Mouse (Mus musculus) gastrocnemius, adult 18-20 months (tissue): ENCODE measurements around the gene Ppp5c. TPM values are rescaled to one million over a fixed set of nuclear protein-coding genes. Genes with fewer than 3 reads are reported as not detected.

Experiments
- DNase-seq: peaks from one replicate; pipeline ENCODE4 v3.0.0; 2021; ENCODE audit warnings: low spot score
- total RNA-seq, 2 experiments: library from RNA; stranded (reverse); gene quantifications; 2 replicates each; pipeline ENCODE4 v1.2.3; 2021

Ppp5c gene
- total RNA-seq, 2 experiments from 2014 or later: 62.4 to 63.0 TPM

- peak; percentile 44 for DNase-seq
These were observed 39.3 kb downstream of the Ppp5c start for GRCm38 (mm10) chr7:16988405-16988804.

- DNase-seq: no peak
These were observed 40.1 kb downstream of the Ppp5c start for GRCm38 (mm10) chr7:16987541-16988149.

- DNase-seq: no peak
These were observed 44.7 kb downstream of the Ppp5c start, which contains the start of gene Gm42372 for GRCm38 (mm10) chr7:16982859-16983568. Gene Gm42372 (plus strand): TSS chr7:16983086.

GRCm38 (mm10) chr7:16980348-16980747, 47.4 kb downstream of the Ppp5c start:
- no peak for DNase-seq

- no peak for DNase-seq
These were observed 49.1 kb downstream of the Ppp5c start for GRCm38 (mm10) chr7:16978593-16978992.

- no peak for DNase-seq
These were observed 49.6 kb downstream of the Ppp5c start for GRCm38 (mm10) chr7:16978173-16978572.

- no peak for DNase-seq
These were observed 51.4 kb downstream of the Ppp5c start for GRCm38 (mm10) chr7:16976298-16976697.

- DNase-seq: peak; percentile 79
These were observed 53.7 kb downstream of the Ppp5c start for GRCm38 (mm10) chr7:16974018-16974417.

- DNase-seq: no peak
These were observed 56.6 kb downstream of the Ppp5c start for GRCm38 (mm10) chr7:16971160-16971559.

- no peak for DNase-seq
These were observed 59.3 kb downstream of the Ppp5c start for GRCm38 (mm10) chr7:16968414-16968813.

GRCm38 (mm10) chr7:16961678-16962077, 66.0 kb downstream of the Ppp5c start:
- no peak for DNase-seq

- no peak for DNase-seq
These were observed 68.1 kb downstream of the Ppp5c start, which contains the start of gene Pnmal1 for GRCm38 (mm10) chr7:16959539-16960187. Gene Pnmal1 (plus strand): TSS chr7:16959679.

- no peak for DNase-seq
These were observed 71.1 kb downstream of the Ppp5c start for GRCm38 (mm10) chr7:16956410-16957265.

GRCm38 (mm10) chr7:16955712-16956111, 72.0 kb downstream of the Ppp5c start:
- no peak for DNase-seq

Other genes with a start within 250 kb of the Ppp5c start
- gene Slc1a5, start 246.6 kb downstream of the Ppp5c start, total RNA-seq: 10 to 100 TPM; 14.0 to 14.3 TPM
- gene Strn4, start 212.0 kb downstream of the Ppp5c start, total RNA-seq: 10 to 100 TPM in 1 of 2 experiments, 1 to 10 TPM in 1; 9.8 to 13.6 TPM
- 10 to 100 TPM; 51.7 to 58.0 TPM for gene Fkrp, start 211.2 kb downstream of the Ppp5c start, total RNA-seq
- gene Prkd2, start 185.0 kb downstream of the Ppp5c start, total RNA-seq: 1 to 10 TPM; 4.9 to 5.9 TPM
- gene Dact3, start 152.6 kb downstream of the Ppp5c start, total RNA-seq: 1 to 10 TPM in 1 of 2 experiments, under 1 TPM in 1; 0.89 to 1.6 TPM
- gene Gng8, start 136.1 kb downstream of the Ppp5c start, total RNA-seq: under 1 TPM; 0.37 to 0.71 TPM
- 1 to 10 TPM in 1 of 2 experiments, under 1 TPM in 1; 0.39 to 2.2 TPM for gene Ptgir, start 121.4 kb downstream of the Ppp5c start, total RNA-seq
- gene Calm3, start 103.8 kb downstream of the Ppp5c start, total RNA-seq: 100 to 1,000 TPM; 334 to 349 TPM
- under 1 TPM; 0.50 to 0.64 TPM for gene Pnmal2, start 83.2 kb downstream of the Ppp5c start, total RNA-seq
- gene Pnmal1, start 68.2 kb downstream of the Ppp5c start, total RNA-seq: not detected
- not detected for gene Gm42372, start 44.8 kb downstream of the Ppp5c start, total RNA-seq
- gene Ccdc8, start 35.2 kb downstream of the Ppp5c start, total RNA-seq: under 1 TPM; 0.94 to 0.97 TPM
- 1 to 10 TPM in 1 of 2 experiments, under 1 TPM in 1; 0.64 to 1.6 TPM for gene Hif3a, start 34.5 kb upstream of the Ppp5c start, total RNA-seq
- gene Psg16, start 46.1 kb upstream of the Ppp5c start, total RNA-seq: under 1 TPM in 1 of 2 experiments, not detected in 1; 0.17 TPM
- not detected for gene Ceacam3, start 122.4 kb upstream of the Ppp5c start, total RNA-seq
- gene Psg29, start 175.6 kb upstream of the Ppp5c start, total RNA-seq: not detected